Mouse (Mus musculus): ENCODE results near the gene Slc1a5. TPM values are rescaled to one million over a fixed set of nuclear protein-coding genes. Genes with fewer than 3 reads are reported as not detected.

The Slc1a5 gene
- polyA plus RNA-seq, 1 experiment = 74.6 TPM

GRCm38 (mm10) chr7:16817693-16818092 is 36.6 kb downstream of the Slc1a5 start:
- Histone ChIP-seq H3K4me3 (ENCODE audit: insufficient read depth, low read depth, low read length) (peak overlapping the region; percentile 100; the same call in 1 of the 2 replicates), H3K27me3 (replicated peaks; ENCODE audit: control insufficient read depth, insufficient read depth, low read length) (no peaks in the 10 kb centered on the region)
- 24% methylated on average over 3 of the region's 3 CpGs for WGBS

GRCm38 (mm10) chr7:16819794-16820193 is 38.7 kb downstream of the Slc1a5 start:
- peaks cover 18% of the 10 kb centered on the region; the same call in 1 of the 2 replicates for H3K4me1 ChIP-seq (ENCODE audit: control insufficient read depth, insufficient read depth, low read length)
- no peak for DNase-seq
- H3K4me3 ChIP-seq (ENCODE audit: insufficient read depth, low read depth, low read length) = no peak overlapping the region
- no peaks in the 10 kb centered on the region for H3K36me3 ChIP-seq (ENCODE audit: control insufficient read depth, insufficient read depth, low read length)
- H3K27me3 ChIP-seq (replicated peaks; ENCODE audit: control insufficient read depth, insufficient read depth, low read length) = no peaks in the 10 kb centered on the region
- H3K27ac ChIP-seq (ENCODE audit: insufficient read depth, low read depth, low read length) = no peak overlapping the region
- TF ChIP-seq CTCF (conservative IDR thresholded peaks at IDR 0.05; ENCODE audit: insufficient read depth, insufficient read length, low read depth, low read length) (no peak), POLR2A (IDR thresholded peaks at IDR 0.05; ENCODE audit: low read depth, low read length) (no peak)
- WGBS = 67% methylated on average over 5 of the region's 5 CpGs

More at GRCm38 (mm10) chr7:16817693-16818092, 36.6 kb downstream of the Slc1a5 start:
- Histone ChIP-seq H3K36me3 (ENCODE audit: control insufficient read depth, insufficient read depth, low read length) (no peaks in the 10 kb centered on the region), H3K27ac (ENCODE audit: insufficient read depth, low read depth, low read length) (no peak overlapping the region), H3K4me1 (ENCODE audit: control insufficient read depth, insufficient read depth, low read length) (peaks cover 18% of the 10 kb centered on the region; the same call in 1 of the 2 replicates)
- TF ChIP-seq POLR2A (IDR thresholded peaks at IDR 0.05; ENCODE audit: low read depth, low read length) = no peak
- no peak for TF ChIP-seq CTCF (conservative IDR thresholded peaks at IDR 0.05; ENCODE audit: insufficient read depth, insufficient read length, low read depth, low read length)
- no peak for DNase-seq

- H3K36me3 ChIP-seq (ENCODE audit: control insufficient read depth, insufficient read depth, low read length) = no peaks in the 10 kb centered on the region
- H3K4me3 ChIP-seq (ENCODE audit: insufficient read depth, low read depth, low read length) = no peak overlapping the region
- WGBS = 49% methylated on average over 5 of the region's 5 CpGs
- DNase-seq = no peak
- H3K27me3 ChIP-seq (replicated peaks; ENCODE audit: control insufficient read depth, insufficient read depth, low read length) = no peaks in the 10 kb centered on the region
- peaks cover 18% of the 10 kb centered on the region; the same call in 1 of the 2 replicates for H3K4me1 ChIP-seq (ENCODE audit: control insufficient read depth, insufficient read depth, low read length)
- TF ChIP-seq POLR2A (IDR thresholded peaks at IDR 0.05; ENCODE audit: low read depth, low read length) = no peak
- TF ChIP-seq CTCF (conservative IDR thresholded peaks at IDR 0.05; ENCODE audit: insufficient read depth, insufficient read length, low read depth, low read length) = no peak
- no peak overlapping the region for H3K27ac ChIP-seq (ENCODE audit: insufficient read depth, low read depth, low read length)
Observed at GRCm38 (mm10) chr7:16820271-16820763, 39.2 kb downstream of the Slc1a5 start.

GRCm38 (mm10) chr7:16821091-16821490 is 40.0 kb downstream of the Slc1a5 start:
- Histone ChIP-seq H3K4me3 (ENCODE audit: insufficient read depth, low read depth, low read length) (no peak overlapping the region), H3K27me3 (replicated peaks; ENCODE audit: control insufficient read depth, insufficient read depth, low read length) (no peaks in the 10 kb centered on the region), H3K36me3 (ENCODE audit: control insufficient read depth, insufficient read depth, low read length) (no peaks in the 10 kb centered on the region), H3K27ac (ENCODE audit: insufficient read depth, low read depth, low read length) (no peak overlapping the region), H3K4me1 (ENCODE audit: control insufficient read depth, insufficient read depth, low read length) (peaks cover 18% of the 10 kb centered on the region; the same call in 1 of the 2 replicates)
- 41% methylated on average over 3 of the region's 3 CpGs for WGBS
- TF ChIP-seq CTCF (conservative IDR thresholded peaks at IDR 0.05; ENCODE audit: insufficient read depth, insufficient read length, low read depth, low read length) = no peak
- TF ChIP-seq POLR2A (IDR thresholded peaks at IDR 0.05; ENCODE audit: low read depth, low read length) = no peak
- no peak for DNase-seq

GRCm38 (mm10) chr7:16821669-16822101 is 40.5 kb downstream of the Slc1a5 start:
- H3K27ac ChIP-seq (ENCODE audit: insufficient read depth, low read depth, low read length) = no peak overlapping the region
- no peaks in the 10 kb centered on the region for H3K36me3 ChIP-seq (ENCODE audit: control insufficient read depth, insufficient read depth, low read length)
- DNase-seq = no peak
- H3K27me3 ChIP-seq (replicated peaks; ENCODE audit: control insufficient read depth, insufficient read depth, low read length) = no peaks in the 10 kb centered on the region
- no peak overlapping the region for H3K4me3 ChIP-seq (ENCODE audit: insufficient read depth, low read depth, low read length)
- WGBS = 69% methylated on average over 4 of the region's 4 CpGs
- peaks cover 18% of the 10 kb centered on the region; the same call in 1 of the 2 replicates for H3K4me1 ChIP-seq (ENCODE audit: control insufficient read depth, insufficient read depth, low read length)
- TF ChIP-seq POLR2A (IDR thresholded peaks at IDR 0.05; ENCODE audit: low read depth, low read length) (no peak), CTCF (conservative IDR thresholded peaks at IDR 0.05; ENCODE audit: insufficient read depth, insufficient read length, low read depth, low read length) (no peak)

GRCm38 (mm10) chr7:16823734-16824133 is 42.6 kb downstream of the Slc1a5 start:
- H3K27ac ChIP-seq (ENCODE audit: insufficient read depth, low read depth, low read length) = no peak overlapping the region
- no peaks in the 10 kb centered on the region for H3K27me3 ChIP-seq (replicated peaks; ENCODE audit: control insufficient read depth, insufficient read depth, low read length)
- no peak overlapping the region for H3K4me3 ChIP-seq (ENCODE audit: insufficient read depth, low read depth, low read length)
- no peaks in the 10 kb centered on the region for H3K36me3 ChIP-seq (ENCODE audit: control insufficient read depth, insufficient read depth, low read length)
- 69% methylated on average over 5 of the region's 5 CpGs for WGBS
- TF ChIP-seq CTCF (conservative IDR thresholded peaks at IDR 0.05; ENCODE audit: insufficient read depth, insufficient read length, low read depth, low read length) (no peak), POLR2A (IDR thresholded peaks at IDR 0.05; ENCODE audit: low read depth, low read length) (no peak)
- H3K4me1 ChIP-seq (ENCODE audit: control insufficient read depth, insufficient read depth, low read length) = peaks cover 11% of the 10 kb centered on the region; the same call in 1 of the 2 replicates
- no peak for DNase-seq

GRCm38 (mm10) chr7:16825785-16826184 is 44.6 kb downstream of the Slc1a5 start:
- no peak overlapping the region for H3K27ac ChIP-seq (ENCODE audit: insufficient read depth, low read depth, low read length)
- peak; percentile 52 for DNase-seq
- no peaks in the 10 kb centered on the region for H3K27me3 ChIP-seq (replicated peaks; ENCODE audit: control insufficient read depth, insufficient read depth, low read length)
- no peaks in the 10 kb centered on the region for H3K36me3 ChIP-seq (ENCODE audit: control insufficient read depth, insufficient read depth, low read length)
- TF ChIP-seq CTCF (conservative IDR thresholded peaks at IDR 0.05; ENCODE audit: insufficient read depth, insufficient read length, low read depth, low read length) (0 out of 2 replicates have a peak, but pooled peaks have one; percentile 25), POLR2A (IDR thresholded peaks at IDR 0.05; ENCODE audit: low read depth, low read length) (no peak)
- peaks cover 7% of the 10 kb centered on the region; the same call in 1 of the 2 replicates for H3K4me1 ChIP-seq (ENCODE audit: control insufficient read depth, insufficient read depth, low read length)
- 81% methylated on average over 10 of the region's 10 CpGs for WGBS
- no peak overlapping the region for H3K4me3 ChIP-seq (ENCODE audit: insufficient read depth, low read depth, low read length)

All from kidney, adult 2 months (tissue).